Mouse (Mus musculus) layer of hippocampus, adult 9-11 months (tissue): ENCODE results near the gene Bspry.
"Not testable (repeated sequence)": the region's sequence is repeated elsewhere in the genome, so short reads cannot be mapped to it uniquely, and the experiment has no call there.

Experiments used
- DNase-seq: peaks from one replicate; pipeline ENCODE4 v3.0.0; 2022

Bspry gene

GRCm38 (mm10) chr4:62479937-62480708, at the start of gene Bspry:
Gene Bspry (plus strand): TSS chr4:62480053.
- DNase-seq, result no peak

- DNase-seq, result no peak
These were observed 49.2 kb upstream of the Bspry start for GRCm38 (mm10) chr4:62430678-62431077.

- DNase-seq, result no peak
These were observed 48.3 kb upstream of the Bspry start for GRCm38 (mm10) chr4:62431522-62431921.

GRCm38 (mm10) chr4:62433939-62434870, 45.6 kb upstream of the Bspry start:
- no peak for DNase-seq

- no peak for DNase-seq
These were observed 44.8 kb upstream of the Bspry start, which contains the start of gene Rnf183 for GRCm38 (mm10) chr4:62435081-62435480. Gene Rnf183 (minus strand): TSS chr4:62435252.

GRCm38 (mm10) chr4:62437256-62437778, 42.5 kb upstream of the Bspry start:
- no peak for DNase-seq

GRCm38 (mm10) chr4:62437871-62438270, 42.0 kb upstream of the Bspry start:
- DNase-seq, result no peak

GRCm38 (mm10) chr4:62439793-62440192, 40.1 kb upstream of the Bspry start:
- DNase-seq, result no peak

GRCm38 (mm10) chr4:62440544-62440943, 39.3 kb upstream of the Bspry start:
- no peak for DNase-seq

- no peak for DNase-seq
These were observed 38.9 kb upstream of the Bspry start for GRCm38 (mm10) chr4:62440986-62441385.

- no peak for DNase-seq
These were observed 24.9 kb upstream of the Bspry start for GRCm38 (mm10) chr4:62454995-62455394.

GRCm38 (mm10) chr4:62459081-62459480, 20.8 kb upstream of the Bspry start:
- peak; percentile 83 for DNase-seq

GRCm38 (mm10) chr4:62460348-62460747, 19.5 kb upstream of the Bspry start:
- DNase-seq, result no peak

GRCm38 (mm10) chr4:62463124-62463523, 16.7 kb upstream of the Bspry start:
- DNase-seq, result no peak

- DNase-seq, result no peak
These were observed 11.7 kb upstream of the Bspry start for GRCm38 (mm10) chr4:62468158-62468557.

- DNase-seq, result peak; percentile 61
These were observed 9.2 kb upstream of the Bspry start, which contains the start of gene Wdr31 for GRCm38 (mm10) chr4:62470598-62471051. Gene Wdr31 (minus strand): TSS chr4:62470896.

GRCm38 (mm10) chr4:62472071-62472470, 7.8 kb upstream of the Bspry start:
- no peak for DNase-seq

GRCm38 (mm10) chr4:62475131-62475530, 4.7 kb upstream of the Bspry start:
- no peak for DNase-seq

- no peak for DNase-seq
These were observed 4.1 kb upstream of the Bspry start for GRCm38 (mm10) chr4:62475793-62476192.

GRCm38 (mm10) chr4:62477542-62478244, 2.2 kb upstream of the Bspry start:
- DNase-seq, result no peak

GRCm38 (mm10) chr4:62479593-62479936, 288 bp upstream of the Bspry start:
- not testable (repeated sequence) for DNase-seq

- no peak for DNase-seq
These were observed 1.1 kb downstream of the Bspry start for GRCm38 (mm10) chr4:62480709-62481605.
